Mouse (Mus musculus) myocyte (in vitro differentiated cells): Measurements from ENCODE around the gene Dnm2. TPM values are rescaled to one million over a fixed set of nuclear protein-coding genes. Genes with fewer than 3 reads are reported as not detected.
"Not testable (repeated sequence)": the region's sequence is repeated elsewhere in the genome, so short reads cannot be mapped to it uniquely, and the experiment has no call there.

ENCODE experiments used
- H3K27me3 ChIP-seq: one replicate; pipeline ENCODE4 v1.6.1; 2011; ENCODE audit not compliant: control insufficient read depth, insufficient read depth, insufficient read length
- H3K36me3 ChIP-seq: one replicate; pipeline ENCODE4 v1.6.1; 2011; ENCODE audit not compliant: control insufficient read depth, insufficient read depth
- H3K4me2 ChIP-seq: one replicate; pipeline ENCODE4 v1.6.1; 2011; ENCODE audit warnings: low read depth, control low read depth
- H3K4me3 ChIP-seq: one replicate; pipeline ENCODE4 v1.5.1; 2011; ENCODE audit warnings: mild to moderate bottlenecking, control low read depth, moderate library complexity
- H3K79me2 ChIP-seq: one replicate; pipeline ENCODE4 v1.6.1; 2011; ENCODE audit not compliant: control insufficient read depth, insufficient read depth
- H3ac ChIP-seq: one replicate; pipeline ENCODE4 v1.6.1; 2011; ENCODE audit not compliant: control insufficient read depth, insufficient read length
- CEBPB ChIP-seq: IDR thresholded peaks from 2 replicates; pipeline ENCODE4 v1.6.1; 2011; ENCODE audit warnings: mild to moderate bottlenecking, moderate library complexity; ENCODE audit not compliant: poor library complexity, insufficient read depth, severe bottlenecking
- E2F4 ChIP-seq: IDR thresholded peaks from one replicate; pipeline ENCODE4 v1.6.1; 2011; ENCODE audit warnings: mild to moderate bottlenecking, control low read depth, moderate library complexity; ENCODE audit not compliant: insufficient read depth
- MAX ChIP-seq: IDR thresholded peaks from one replicate; pipeline ENCODE4 v1.6.1; 2011; ENCODE audit warnings: low read depth, mild to moderate bottlenecking, control low read depth
- MYOD1 ChIP-seq, 3 experiments: IDR thresholded peaks; one replicate each; pipeline ENCODE4 v1.6.1; 2011; ENCODE audit warnings: control low read depth in 2 of 3, low read depth in 2 of 3, mild to moderate bottlenecking in 2 of 3, moderate library complexity in 1 of 3; ENCODE audit not compliant: insufficient read length in 2 of 3, control insufficient read depth in 1 of 3
- MYOG ChIP-seq, 3 experiments: IDR thresholded peaks; one replicate each; pipeline ENCODE4 v1.6.1; 2011; ENCODE audit warnings: control low read depth in 2 of 3, low read depth in 2 of 3, mild to moderate bottlenecking in 2 of 3; ENCODE audit not compliant: insufficient read length in 2 of 3, control insufficient read depth in 1 of 3, insufficient read depth in 1 of 3
- POLR2A ChIP-seq: IDR thresholded peaks from one replicate; pipeline ENCODE4 v1.6.1; 2011; ENCODE audit warnings: low read depth, mild to moderate bottlenecking, control low read depth, moderate library complexity; ENCODE audit not compliant: insufficient read length
- POLR2AphosphoS2 ChIP-seq: IDR thresholded peaks from one replicate; pipeline ENCODE4 v1.6.1; 2011; ENCODE audit warnings: low read depth, control low read depth; ENCODE audit not compliant: insufficient read length
- REST ChIP-seq: IDR thresholded peaks from one replicate; pipeline ENCODE4 v1.6.1; 2011; ENCODE audit warnings: mild to moderate bottlenecking, control low read depth, moderate library complexity; ENCODE audit not compliant: insufficient read depth, insufficient read length
- SRF ChIP-seq: IDR thresholded peaks from one replicate; pipeline ENCODE4 v1.6.1; 2011; ENCODE audit warnings: low read depth; ENCODE audit not compliant: control insufficient read depth, insufficient read length
- TCF12 ChIP-seq: IDR thresholded peaks from one replicate; pipeline ENCODE4 v1.6.1; 2011; ENCODE audit warnings: mild to moderate bottlenecking, control low read depth; ENCODE audit not compliant: poor library complexity, insufficient read depth, severe bottlenecking
- TCF3 ChIP-seq: IDR thresholded peaks from one replicate; pipeline ENCODE4 v1.6.1; 2011; ENCODE audit warnings: low read depth, control low read depth; ENCODE audit not compliant: insufficient read length
- USF1 ChIP-seq: IDR thresholded peaks from one replicate; pipeline ENCODE4 v1.6.1; 2011; ENCODE audit warnings: low read depth, mild to moderate bottlenecking, control low read depth, moderate library complexity
- polyA plus RNA-seq: library from polyadenylated mRNA; unstranded; fragments of >200 nt; fragmentation: generic; extraction: Trizol; gene quantifications from one replicate; pipeline ENCODE4 v1.2.1, GENCODE M21; 2012; ENCODE audit warnings: missing spikeins

Dnm2 gene
- polyA plus RNA-seq, 1 experiment, result 157 TPM

DNA sequence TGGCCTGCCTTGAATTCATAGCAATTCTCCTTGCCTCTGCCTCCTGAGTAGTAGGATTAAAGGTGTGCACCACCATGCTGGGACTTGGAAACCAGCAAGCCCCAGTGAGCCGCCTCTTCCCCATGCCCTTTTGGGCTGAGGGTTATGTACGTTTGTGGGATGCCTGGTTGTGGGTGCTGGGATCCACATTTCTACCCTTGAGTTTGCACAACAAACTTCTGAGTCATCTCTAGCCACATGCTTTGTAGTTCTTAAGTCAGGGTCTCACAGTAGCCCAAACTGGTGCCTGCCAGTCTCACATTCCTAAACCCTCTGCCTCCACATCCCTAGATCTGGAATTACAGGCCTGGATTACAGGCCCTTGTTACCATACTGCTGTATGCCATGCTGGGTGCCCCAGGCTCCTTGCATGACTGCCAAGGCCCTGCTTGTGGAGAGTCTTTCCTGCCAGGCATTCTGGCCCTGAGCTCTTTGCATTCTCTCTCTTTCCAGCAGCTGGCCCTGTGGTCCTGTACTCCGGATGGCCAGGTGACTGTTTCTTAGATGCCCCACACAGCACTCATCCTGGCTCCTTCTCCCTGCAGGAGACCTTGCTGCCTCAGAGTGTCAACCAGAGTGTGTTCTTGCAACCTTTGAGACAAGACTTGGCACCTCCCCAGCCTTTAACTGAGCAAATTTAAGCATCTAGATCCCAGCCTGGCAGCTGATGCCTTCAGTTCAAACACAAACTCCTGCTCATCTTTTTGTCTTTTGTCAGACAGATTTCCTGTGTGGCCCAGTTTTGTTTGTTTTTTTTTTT lies 39.3 kb downstream of the Dnm2 start:
- peaks cover 29% of the 10 kb centered on the region for H3K79me2 ChIP-seq
- no peaks in the 10 kb centered on the region for H3K27me3 ChIP-seq
- H3K4me2 ChIP-seq, result peak overlapping the region; percentile 59
- TF ChIP-seq SRF (no peak), CEBPB (peak; percentile 64)
- no peak overlapping the region for H3K4me3 ChIP-seq
- peaks cover 25% of the 10 kb centered on the region for H3K36me3 ChIP-seq
- no peak overlapping the region for H3ac ChIP-seq

DNA sequence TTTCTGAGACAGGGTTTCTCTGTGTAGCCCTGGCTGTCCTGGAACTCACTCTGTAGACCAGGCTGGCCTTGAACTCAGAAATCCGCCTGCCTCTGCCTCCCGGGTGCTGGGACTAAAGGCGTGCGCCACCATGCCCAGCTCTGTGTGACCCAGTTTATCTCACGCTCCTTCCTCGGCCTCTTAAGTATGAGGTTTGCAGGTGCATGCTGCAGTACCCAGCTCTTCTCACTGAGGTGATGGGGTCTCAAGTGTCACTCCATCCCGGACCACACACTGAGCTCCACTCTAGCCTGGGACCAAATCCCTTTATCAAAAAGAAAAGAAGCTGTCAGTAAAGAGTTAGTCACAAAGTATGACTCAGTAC lies 39.8 kb downstream of the Dnm2 start:
- peaks cover 21% of the 10 kb centered on the region for H3K36me3 ChIP-seq
- not testable (repeated sequence) for H3K27me3 ChIP-seq, H3ac ChIP-seq, H3K4me2 ChIP-seq, H3K4me3 ChIP-seq
- peaks cover 23% of the 10 kb centered on the region for H3K79me2 ChIP-seq

DNA sequence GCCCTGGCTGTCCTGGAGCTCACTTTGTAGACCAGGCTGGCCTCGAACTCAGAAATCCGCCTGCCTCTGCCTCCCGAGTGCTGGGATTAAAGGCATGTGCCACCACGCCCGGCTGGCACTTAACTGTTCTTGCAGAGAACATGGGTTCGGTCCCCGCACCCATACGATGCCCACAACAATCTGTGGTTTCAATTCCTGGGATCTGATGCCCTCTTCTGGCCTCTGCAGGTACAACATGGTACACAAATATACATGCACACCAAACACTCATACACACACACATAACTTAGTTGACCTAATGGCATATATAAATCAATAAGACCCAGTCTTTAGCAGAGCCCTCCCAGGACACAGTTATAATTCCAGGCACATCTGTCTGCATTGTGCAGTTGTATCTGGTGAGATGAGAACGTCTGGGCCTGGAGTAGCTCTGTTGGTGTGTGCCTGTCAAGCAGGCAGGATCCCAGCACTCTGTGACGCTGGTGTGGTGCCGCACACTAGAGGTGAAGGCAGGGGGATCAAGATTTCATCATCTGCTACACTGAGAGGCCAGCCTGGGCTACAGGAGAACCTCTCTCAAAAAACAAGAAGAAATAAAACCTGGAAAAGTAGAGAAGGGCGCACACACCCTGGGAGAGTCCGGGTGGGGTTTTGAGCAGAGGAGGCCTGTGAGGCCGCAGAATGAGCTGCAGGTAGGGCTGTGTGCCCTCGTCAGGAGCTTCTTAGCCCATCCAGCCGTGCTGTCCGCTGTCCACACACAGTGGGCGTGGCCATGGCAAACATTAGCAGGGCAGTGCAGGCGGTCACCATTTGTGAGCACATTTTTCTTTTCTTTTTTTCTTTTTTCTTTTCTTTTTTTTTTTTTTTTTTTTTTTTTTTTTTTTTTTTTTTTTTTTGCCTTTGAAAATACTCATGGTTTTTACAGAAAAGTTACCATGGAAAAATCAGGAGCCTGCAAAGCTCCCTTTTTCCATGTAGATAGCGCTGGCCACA lies 44.6 kb downstream of the Dnm2 start:
- H3ac ChIP-seq, result no peak overlapping the region
- no peak overlapping the region for H3K4me2 ChIP-seq
- H3K4me3 ChIP-seq, result no peak overlapping the region
- H3K36me3 ChIP-seq, result peaks cover 49% of the 10 kb centered on the region
- H3K27me3 ChIP-seq, result no peaks in the 10 kb centered on the region
- TF ChIP-seq TCF3 (no peak), POLR2A (peak; percentile 18)
- no peaks in the 10 kb centered on the region for H3K79me2 ChIP-seq

DNA sequence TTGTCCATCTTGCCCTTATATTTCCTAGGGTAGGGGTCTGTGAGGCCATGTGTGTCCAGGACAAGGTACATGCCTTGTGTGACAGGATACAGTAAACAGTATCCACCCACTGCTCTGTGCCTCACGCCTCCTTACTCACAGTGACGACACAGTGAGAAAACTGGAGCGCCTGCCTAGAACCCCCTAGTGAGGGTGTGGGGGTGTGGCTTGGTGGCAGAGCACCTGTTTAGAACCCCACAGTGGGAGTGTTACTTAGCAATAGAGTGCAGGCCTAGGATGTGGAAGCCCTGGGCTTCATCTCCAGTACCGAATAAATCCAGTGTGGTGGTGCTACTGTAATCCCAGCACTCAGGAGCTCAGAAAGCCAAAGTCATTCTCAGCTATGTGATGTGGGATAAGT lies 48.2 kb downstream of the Dnm2 start:
- Histone ChIP-seq H3K27me3 (no peaks in the 10 kb centered on the region), H3ac (no peak overlapping the region), H3K36me3 (peaks cover 74% of the 10 kb centered on the region), H3K4me2 (no peak overlapping the region), H3K79me2 (no peaks in the 10 kb centered on the region), H3K4me3 (no peak overlapping the region)
- TF ChIP-seq SRF (no peak), MYOG (IDR thresholded peaks at IDR 0.05; ENCODE audit: control insufficient read depth in 1 of 3, insufficient read depth in 1 of 3, insufficient read length in 2 of 3, low read depth in 2 of 3) (no peak), POLR2A (no peak), POLR2AphosphoS2 (no peak), TCF3 (no peak)

DNA sequence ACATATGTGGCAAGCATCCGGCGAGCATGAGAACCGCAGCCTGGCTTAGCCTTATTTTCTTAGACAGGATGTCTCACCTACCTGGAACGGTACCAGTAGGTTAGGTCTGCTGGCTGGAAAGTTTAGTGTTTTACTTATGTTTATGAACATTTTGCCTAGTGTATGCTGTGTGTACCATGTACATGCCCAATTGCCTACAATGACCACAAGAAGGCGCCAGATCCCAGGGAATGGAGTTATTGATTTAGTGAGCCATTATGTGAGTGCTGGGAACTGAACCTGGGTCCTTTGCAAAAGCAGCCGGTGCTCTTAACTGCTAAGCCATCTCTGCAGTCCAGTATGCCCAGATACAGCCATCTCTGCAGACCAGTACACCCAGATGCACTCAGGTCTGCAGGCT lies 53.0 kb downstream of the Dnm2 start:
- no peak overlapping the region for H3ac ChIP-seq

DNA sequence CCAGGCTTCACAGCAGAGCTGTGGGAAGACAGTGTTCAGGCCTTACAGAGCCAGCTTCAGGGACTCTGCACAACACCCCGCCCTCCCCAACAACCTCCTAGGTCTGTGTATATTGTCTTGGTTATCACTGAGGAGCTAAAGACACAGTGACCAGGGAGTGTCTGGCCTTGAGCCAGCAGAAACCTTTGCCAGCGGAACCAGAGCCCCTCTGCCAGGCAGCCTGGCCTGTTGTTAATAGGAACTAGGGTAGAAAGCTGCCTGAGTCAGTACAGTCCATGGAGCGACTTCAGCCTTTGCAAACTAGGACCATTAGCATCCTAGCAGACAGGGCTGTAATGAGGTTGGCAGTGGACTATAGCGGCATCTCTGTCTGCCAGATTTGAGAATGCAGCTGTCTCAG lies 59.4 kb downstream of the Dnm2 start:
- no peaks in the 10 kb centered on the region for H3K27me3 ChIP-seq
- H3K79me2 ChIP-seq, result no peaks in the 10 kb centered on the region
- no peak overlapping the region for H3K4me3 ChIP-seq
- TF ChIP-seq CEBPB (no peak), TCF12 (no peak), POLR2AphosphoS2 (no peak), TCF3 (no peak), E2F4 (no peak), MYOD1 (IDR thresholded peaks at IDR 0.05; ENCODE audit: control insufficient read depth in 1 of 3, insufficient read length in 2 of 3, low read depth in 2 of 3) (no peak), SRF (no peak), MAX (no peak), USF1 (no peak), POLR2A (no peak), REST (no peak), MYOG (IDR thresholded peaks at IDR 0.05; ENCODE audit: control insufficient read depth in 1 of 3, insufficient read depth in 1 of 3, insufficient read length in 2 of 3, low read depth in 2 of 3) (no peak)
- H3K36me3 ChIP-seq, result peaks cover 31% of the 10 kb centered on the region
- H3K4me2 ChIP-seq, result no peak overlapping the region
- no peak overlapping the region for H3ac ChIP-seq

More for the DNA sequence above, 53.0 kb downstream of the Dnm2 start:
- Histone ChIP-seq H3K27me3 (no peaks in the 10 kb centered on the region), H3K36me3 (peaks cover 72% of the 10 kb centered on the region), H3K4me2 (no peak overlapping the region), H3K79me2 (no peaks in the 10 kb centered on the region), H3K4me3 (no peak overlapping the region)
- TF ChIP-seq SRF (no peak), MYOD1 (IDR thresholded peaks at IDR 0.05; ENCODE audit: control insufficient read depth in 1 of 3, insufficient read length in 2 of 3, low read depth in 2 of 3) (no peak), CEBPB (no peak), REST (no peak), POLR2A (no peak), POLR2AphosphoS2 (no peak), E2F4 (no peak), USF1 (no peak), TCF3 (no peak), MAX (no peak), TCF12 (no peak), MYOG (IDR thresholded peaks at IDR 0.05; ENCODE audit: control insufficient read depth in 1 of 3, insufficient read depth in 1 of 3, insufficient read length in 2 of 3, low read depth in 2 of 3) (no peak)
